Mouse (Mus musculus): ENCODE measurements around the gene Gm9495. TPM values are rescaled to one million over a fixed set of nuclear protein-coding genes. Genes with fewer than 3 reads are reported as not detected.
"Not testable (repeated sequence)": the region's sequence is repeated elsewhere in the genome, so short reads cannot be mapped to it uniquely, and the experiment has no call there.

Gene Gm9495
- total RNA-seq (2021), result under 1 TPM in 1 of 2 experiments, not detected in 1; 0.14 TPM
- long read RNA-seq, experiment 1, result 0 reads
- long read RNA-seq, experiment 2, result 0 reads

GRCm38 (mm10) chr8:69453465-69453864 is at the start of gene Gm9495:
Gene Gm9495 (minus strand): TSS chr8:69453565.
- intact Hi-C loops (cut with DNase I), result not testable (repeated sequence)

GRCm38 (mm10) chr8:69474946-69475345 is 21.6 kb upstream of the Gm9495 start:
- intact Hi-C loops (cut with DNase I); DNase-seq: not testable (repeated sequence)

More at GRCm38 (mm10) chr8:69453465-69453864, at the start of gene Gm9495:
- DNase-seq, result not testable (repeated sequence)

GRCm38 (mm10) chr8:69420018-69420417 is 33.3 kb downstream of the Gm9495 start:
- intact Hi-C loops (cut with DNase I); DNase-seq: not testable (repeated sequence)

GRCm38 (mm10) chr8:69414326-69414725 is 39.0 kb downstream of the Gm9495 start:
- intact Hi-C loops (cut with DNase I), result no loop called here
- DNase-seq, result no peak

GRCm38 (mm10) chr8:69404768-69405167 is 48.6 kb downstream of the Gm9495 start:
- DNase-seq, result no peak
- intact Hi-C loops (cut with DNase I), result no loop called here

GRCm38 (mm10) chr8:69399956-69400443 is 53.4 kb downstream of the Gm9495 start:
- intact Hi-C loops (cut with DNase I), result loop anchor here (5.0 kb wide), 1 partner anchor 147 kb away; no protein-coding TSS in a partner anchor
- DNase-seq, result no peak

- peak; percentile 63 to 72 for DNase-seq
- intact Hi-C loops (cut with DNase I), result loop anchor here (5.0 kb wide), 1 partner anchor 148 kb away; no protein-coding TSS in a partner anchor
Measured at GRCm38 (mm10) chr8:69399181-69399955, 54.0 kb downstream of the Gm9495 start.

GRCm38 (mm10) chr8:69396196-69396595 is 57.2 kb downstream of the Gm9495 start:
- intact Hi-C loops (cut with DNase I), result loop anchor here (5.0 kb wide), 1 partner anchor 151 kb away; no protein-coding TSS in a partner anchor

GRCm38 (mm10) chr8:69395050-69395789 is 58.1 kb downstream of the Gm9495 start:
- peak; percentile 88 to 89 for DNase-seq
- intact Hi-C loops (cut with DNase I), result loop anchor here (5.0 kb wide), 1 partner anchor 152 kb away; no protein-coding TSS in a partner anchor

More at GRCm38 (mm10) chr8:69396196-69396595, 57.2 kb downstream of the Gm9495 start:
- DNase-seq, result no peak

GRCm38 (mm10) chr8:69384361-69384760 is 69.0 kb downstream of the Gm9495 start:
- no peak for DNase-seq
- intact Hi-C loops (cut with DNase I), result no loop called here

Other genes starting within 250 kb of the Gm9495 start
- 10 to 100 TPM in 1 of 2 experiments, 1 to 10 TPM in 1; 9.4 to 12.2 TPM for gene Zfp930, start 244.5 kb downstream of the Gm9495 start, total RNA-seq (2021)
- 1 to 10 TPM; 2.1 to 2.6 TPM for gene D130040H23Rik, start 182.5 kb downstream of the Gm9495 start, total RNA-seq (2021)
- gene Gm7697, start 69.4 kb upstream of the Gm9495 start, total RNA-seq (2021), result not detected
- 1 to 10 TPM; 8.2 to 8.6 TPM for gene Zfp868, start 172.0 kb upstream of the Gm9495 start, total RNA-seq (2021)
- 1 to 10 TPM; 1.3 to 1.9 TPM for gene Zfp964, start 200.9 kb upstream of the Gm9495 start, total RNA-seq (2021)